Mouse (Mus musculus): ENCODE results near the gene Ncoa1. TPM values are rescaled to one million over a fixed set of nuclear protein-coding genes. Genes with fewer than 3 reads are reported as not detected.

Gene Ncoa1
- polyA plus RNA-seq, 1 experiment: 3.2 TPM

DNA sequence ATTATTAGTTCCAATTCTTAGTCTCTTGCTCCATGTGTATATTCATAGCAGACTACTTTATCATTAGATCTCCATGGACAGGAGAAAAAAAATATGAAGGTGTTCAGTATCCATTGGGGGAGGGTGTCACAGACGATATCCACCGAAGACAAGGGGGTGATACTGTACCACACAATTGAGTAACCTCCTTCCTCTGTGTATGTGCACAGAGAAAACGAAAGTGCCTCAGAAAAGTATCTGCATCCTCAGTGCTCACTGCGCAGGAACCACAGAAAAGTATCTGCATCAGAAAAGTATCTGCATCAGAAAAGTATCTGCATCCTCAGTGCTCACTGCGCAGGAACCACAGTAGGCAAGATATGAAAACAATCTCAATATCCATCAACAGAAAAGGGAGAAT lies 32.0 kb downstream of the Ncoa1 start:
- no peak for TF ChIP-seq GATA1 (IDR thresholded peaks at IDR 0.05; ENCODE audit: low read length)

DNA sequence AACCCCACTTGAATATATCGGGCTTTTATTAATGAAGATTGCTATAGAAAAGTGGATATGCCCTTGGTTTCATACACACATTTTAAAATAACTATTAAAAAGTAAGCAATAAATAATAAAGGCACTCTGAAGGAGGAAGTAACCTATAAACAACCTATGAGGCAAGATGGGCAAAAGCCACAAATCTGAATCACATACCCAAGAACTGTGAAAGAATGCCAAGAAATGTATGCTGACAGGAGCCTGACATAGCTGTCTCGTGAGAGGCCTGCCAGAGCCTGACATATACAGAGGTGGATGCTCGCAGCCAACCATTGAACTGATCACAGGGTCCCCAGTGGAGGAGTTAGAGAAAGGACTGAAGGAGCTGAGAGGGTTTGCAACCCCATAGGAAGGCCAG lies 35.5 kb downstream of the Ncoa1 start:
- no peak for TF ChIP-seq GATA1 (IDR thresholded peaks at IDR 0.05; ENCODE audit: low read length)

DNA sequence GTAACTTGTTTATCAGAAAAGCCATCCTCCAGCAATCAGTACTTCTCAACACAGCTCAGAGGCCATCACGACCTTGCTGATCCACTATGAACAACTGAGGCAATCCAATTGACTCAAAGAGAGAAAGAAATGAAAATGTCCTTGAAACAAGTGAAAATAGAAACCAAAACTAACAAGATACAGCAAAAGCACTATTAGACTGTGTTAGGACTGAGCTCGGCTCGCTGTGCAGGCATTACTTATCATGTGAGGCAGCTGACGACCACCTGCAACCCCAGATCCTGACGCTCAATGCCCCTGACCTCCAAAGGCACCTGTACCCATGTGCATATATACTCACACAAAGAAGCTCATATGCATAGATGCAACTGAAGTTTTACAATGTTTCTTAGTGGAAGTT lies 40.8 kb downstream of the Ncoa1 start:
- no peak for TF ChIP-seq GATA1 (IDR thresholded peaks at IDR 0.05; ENCODE audit: low read length)

DNA sequence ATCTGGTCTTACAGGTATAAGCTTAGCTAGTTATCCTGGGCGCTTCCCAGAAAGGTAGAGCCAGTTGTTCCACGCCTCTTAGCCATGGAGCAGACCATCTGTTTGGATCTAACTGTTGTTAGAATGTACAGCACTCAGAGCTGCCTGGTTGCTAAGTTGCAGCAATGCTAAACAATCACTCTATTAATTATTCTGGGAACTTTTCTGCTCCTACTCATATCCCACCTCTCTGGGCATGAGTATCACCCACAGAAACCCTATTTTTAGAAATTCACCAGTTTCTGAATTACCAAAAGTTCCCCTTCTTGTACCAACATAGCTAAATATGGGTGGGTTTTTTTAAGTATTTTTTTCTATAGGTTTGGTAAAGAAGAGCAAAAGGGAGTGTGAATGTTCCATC lies 43.4 kb downstream of the Ncoa1 start:
- no peak for TF ChIP-seq GATA1 (IDR thresholded peaks at IDR 0.05; ENCODE audit: low read length)

DNA sequence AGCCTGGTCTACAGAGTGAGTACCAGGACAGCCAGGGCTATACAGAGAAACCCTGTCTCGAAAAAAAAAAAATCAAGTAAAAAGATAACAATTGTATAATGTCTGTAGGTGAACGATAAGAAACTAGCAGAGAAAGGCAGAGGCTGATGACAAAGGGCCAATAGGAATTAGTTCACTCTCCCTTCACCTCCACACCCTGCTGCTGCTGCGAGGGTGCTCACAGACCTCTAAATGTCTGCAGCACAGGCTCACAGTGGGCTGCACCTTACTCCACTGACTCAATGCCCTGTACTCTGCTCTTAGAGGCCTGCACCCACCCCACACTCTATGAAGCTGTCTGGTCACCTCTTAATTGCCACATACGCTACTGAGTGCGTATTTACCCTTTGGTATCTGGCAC lies 45.0 kb downstream of the Ncoa1 start:
- TF ChIP-seq GATA1 (IDR thresholded peaks at IDR 0.05; ENCODE audit: low read length): no peak

DNA sequence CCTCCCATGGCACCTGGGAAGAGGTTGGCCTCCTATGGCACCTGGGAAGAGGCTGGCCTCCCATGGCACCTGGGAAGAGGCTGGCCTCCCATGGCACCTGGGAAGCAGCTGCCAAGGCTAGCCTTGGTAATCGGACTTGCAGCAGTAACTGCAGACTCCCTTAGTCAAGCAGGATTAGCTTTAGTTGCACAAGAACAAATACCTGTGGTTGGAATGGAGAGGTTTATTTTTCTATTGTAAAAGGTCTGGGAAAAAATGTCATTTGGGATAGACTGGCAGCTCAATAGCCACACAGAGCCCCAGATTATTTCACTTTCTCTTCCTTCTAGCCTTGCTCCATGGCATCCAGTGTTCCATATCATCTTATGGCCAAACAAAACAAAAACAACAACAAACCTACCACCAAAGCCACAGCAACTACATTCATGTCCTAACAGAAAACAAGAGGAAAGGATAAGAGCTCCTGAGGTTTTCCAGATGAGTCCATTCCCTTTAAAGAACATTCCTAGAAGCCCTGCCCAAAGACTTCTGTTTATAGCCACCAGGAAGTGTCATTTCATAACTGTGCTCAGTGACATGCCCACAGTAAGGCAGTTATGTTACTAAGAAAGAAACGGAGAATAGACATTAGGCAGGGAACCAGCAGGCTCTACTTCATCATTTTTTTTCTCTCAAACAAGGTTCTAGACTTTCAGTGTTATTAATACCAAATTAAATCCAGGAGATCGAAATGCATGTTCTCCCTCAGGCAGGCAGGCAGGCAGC lies 46.7 kb downstream of the Ncoa1 start:
- no peak for TF ChIP-seq GATA1 (IDR thresholded peaks at IDR 0.05; ENCODE audit: low read length)

DNA sequence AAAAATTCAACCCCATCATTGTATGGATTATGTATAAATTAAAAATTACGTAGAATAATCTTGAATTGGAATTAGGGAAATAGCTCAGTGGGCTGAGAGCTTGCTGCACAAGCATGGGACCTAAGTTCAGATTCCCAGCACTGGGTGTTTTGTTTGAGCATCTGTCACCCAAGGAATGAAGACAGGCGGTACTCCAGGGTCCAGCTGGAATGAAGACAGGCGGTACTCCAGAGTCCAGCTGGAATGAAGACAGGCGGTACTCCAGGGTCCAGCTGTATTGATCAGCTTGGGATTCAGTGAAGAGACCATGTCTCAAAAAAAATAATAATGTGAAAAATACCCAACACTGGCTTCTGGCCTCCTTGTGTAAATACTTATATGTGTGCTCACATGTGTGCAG lies 58.2 kb downstream of the Ncoa1 start:
- TF ChIP-seq GATA1 (IDR thresholded peaks at IDR 0.05; ENCODE audit: low read length): no peak

DNA sequence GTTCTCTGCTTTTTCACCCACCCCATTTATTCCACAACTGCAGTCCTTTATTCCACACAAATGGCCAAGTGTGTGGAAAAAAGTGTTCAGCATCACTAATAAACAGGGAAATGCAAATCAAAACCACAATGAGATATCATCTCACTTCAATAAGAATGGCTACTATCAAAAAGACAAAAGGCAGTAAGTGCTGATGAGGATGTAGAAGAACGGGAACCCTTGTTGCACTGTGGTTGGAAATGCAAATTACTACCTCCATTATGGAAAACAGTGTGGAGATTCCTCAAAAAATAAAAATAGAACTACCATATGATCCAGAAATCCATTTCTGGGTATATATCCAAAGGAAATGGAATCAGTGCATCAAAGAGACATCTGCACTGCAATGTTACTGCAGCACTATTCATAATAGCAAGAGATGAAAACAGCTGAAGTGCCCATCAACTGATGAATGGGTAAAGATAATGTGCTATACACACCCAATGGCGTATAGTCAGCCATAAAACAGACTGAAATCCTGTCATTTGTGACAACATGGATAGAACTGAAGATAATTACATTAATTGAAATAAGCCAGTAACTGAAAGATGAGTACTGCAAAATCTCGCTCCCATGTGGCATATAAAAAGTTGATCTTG lies 59.2 kb downstream of the Ncoa1 start:
- TF ChIP-seq GATA1 (IDR thresholded peaks at IDR 0.05; ENCODE audit: low read length): no peak

DNA sequence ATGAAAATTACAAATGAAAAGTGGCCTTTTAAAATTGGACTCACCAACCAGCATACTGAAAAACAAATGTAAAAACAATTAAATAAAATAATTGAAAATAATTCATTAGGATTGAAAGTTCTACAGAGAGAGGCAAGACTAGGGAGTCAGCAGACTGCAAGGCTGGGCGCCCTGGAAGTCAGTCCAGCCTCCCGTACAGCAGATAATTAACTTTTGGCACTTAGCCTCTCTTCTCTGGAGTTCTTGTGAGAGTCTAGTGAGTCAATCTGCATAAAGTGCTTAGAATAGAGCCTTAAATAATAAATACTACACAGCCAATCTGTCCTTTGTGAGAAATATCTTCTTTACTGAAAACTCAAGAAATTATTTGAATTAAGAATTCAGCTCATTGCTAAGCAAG lies 69.9 kb downstream of the Ncoa1 start:
- no peak for TF ChIP-seq GATA1 (IDR thresholded peaks at IDR 0.05; ENCODE audit: low read length)

DNA sequence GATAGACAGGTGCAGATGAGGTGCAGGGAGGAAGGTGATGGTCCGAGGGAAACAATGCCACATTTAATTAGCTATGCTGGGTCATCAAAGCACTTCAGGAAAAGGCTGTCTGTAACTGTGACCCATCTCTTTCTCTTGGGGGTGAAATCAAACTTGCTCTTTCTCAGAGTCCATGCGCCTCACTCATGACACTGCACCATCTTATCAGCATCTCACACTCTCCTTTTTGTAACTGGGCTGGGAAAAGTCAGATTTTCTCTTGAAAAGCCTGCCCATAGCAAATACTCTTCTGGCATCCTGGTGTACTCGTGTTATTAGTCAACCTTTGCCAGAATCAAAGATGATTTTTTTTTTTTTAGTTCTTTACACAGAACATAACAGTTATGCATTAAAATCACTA lies 70.8 kb downstream of the Ncoa1 start:
- TF ChIP-seq GATA1 (IDR thresholded peaks at IDR 0.05; ENCODE audit: low read length): no peak

DNA sequence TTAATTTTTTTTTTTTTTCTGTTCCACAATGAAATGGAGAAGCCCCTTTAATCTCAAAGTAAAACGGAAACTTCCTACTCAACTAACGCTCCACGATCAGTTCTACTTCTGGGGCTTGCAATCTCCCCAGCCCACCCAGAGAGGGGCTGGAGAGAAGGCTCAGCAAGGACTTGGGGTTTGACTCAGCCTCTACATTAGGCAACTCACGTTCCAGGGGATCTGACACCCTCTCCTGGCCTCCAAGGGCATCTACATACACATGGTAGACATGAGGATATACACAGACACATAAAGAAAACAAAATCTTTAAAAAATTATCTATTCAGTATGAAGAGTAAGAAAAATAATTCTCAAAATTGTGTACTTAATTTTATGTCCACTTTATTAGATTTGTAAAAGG lies 73.8 kb downstream of the Ncoa1 start:
- no peak for TF ChIP-seq GATA1 (IDR thresholded peaks at IDR 0.05; ENCODE audit: low read length)

DNA sequence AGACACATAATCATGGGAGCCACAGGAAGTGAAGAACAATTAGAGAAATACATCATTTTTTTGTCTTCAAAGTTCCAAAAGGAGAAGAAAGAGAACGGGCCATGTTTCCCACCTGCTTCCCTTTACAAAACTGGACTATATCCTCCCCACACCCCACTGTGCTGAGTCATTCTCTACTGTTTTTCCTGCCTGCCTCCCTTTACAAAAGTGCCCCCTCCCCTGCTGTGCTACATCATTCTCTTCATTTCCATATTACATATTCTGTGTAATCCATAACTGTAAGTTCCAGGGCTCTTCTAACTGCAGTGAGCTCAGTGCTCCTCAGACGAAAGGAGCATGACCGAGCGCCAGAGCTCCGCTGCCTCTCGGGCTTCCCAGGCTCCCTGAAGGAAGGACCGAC lies 80.8 kb downstream of the Ncoa1 start:
- no peak for TF ChIP-seq GATA1 (IDR thresholded peaks at IDR 0.05; ENCODE audit: low read length)

DNA sequence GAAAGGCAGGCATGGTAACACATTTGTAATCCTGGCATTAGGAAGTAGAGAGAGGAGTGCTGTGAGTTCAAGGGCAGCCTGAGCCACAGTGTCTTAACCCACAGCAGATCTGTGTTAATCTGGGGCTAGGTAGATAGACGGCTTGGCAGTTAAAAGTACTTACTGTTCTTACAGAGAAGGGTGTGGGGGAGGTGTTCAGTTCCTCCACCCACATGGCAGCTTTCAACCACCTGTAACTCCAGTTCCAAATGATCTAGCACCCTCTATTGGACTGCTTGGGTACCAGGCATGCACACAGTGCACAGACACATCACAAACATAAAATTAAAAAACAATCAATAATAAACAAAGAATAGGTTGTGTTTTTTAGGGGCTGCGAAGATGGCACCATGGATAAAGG lies 84.4 kb downstream of the Ncoa1 start:
- no peak for TF ChIP-seq GATA1 (IDR thresholded peaks at IDR 0.05; ENCODE audit: low read length)

DNA sequence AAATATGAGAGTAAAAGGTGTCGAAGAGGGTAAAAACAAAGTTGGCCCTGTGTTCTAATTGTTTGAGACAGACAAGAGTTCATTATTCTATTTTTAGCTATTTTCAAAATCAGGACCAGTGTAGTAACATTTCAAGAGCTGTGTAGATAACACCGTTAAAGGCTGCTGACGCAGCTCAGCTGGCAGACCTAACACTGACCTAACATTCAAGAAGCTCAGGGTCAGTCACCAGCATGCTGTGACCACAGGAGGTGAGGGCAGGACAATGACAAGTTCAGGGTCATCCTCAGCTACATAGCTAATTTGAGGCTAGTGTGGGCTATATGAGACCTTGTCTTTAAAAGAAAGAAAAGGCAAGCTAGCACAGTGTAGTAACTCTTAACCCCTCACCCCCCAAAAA lies 84.9 kb downstream of the Ncoa1 start:
- TF ChIP-seq GATA1 (IDR thresholded peaks at IDR 0.05; ENCODE audit: low read length): no peak

DNA sequence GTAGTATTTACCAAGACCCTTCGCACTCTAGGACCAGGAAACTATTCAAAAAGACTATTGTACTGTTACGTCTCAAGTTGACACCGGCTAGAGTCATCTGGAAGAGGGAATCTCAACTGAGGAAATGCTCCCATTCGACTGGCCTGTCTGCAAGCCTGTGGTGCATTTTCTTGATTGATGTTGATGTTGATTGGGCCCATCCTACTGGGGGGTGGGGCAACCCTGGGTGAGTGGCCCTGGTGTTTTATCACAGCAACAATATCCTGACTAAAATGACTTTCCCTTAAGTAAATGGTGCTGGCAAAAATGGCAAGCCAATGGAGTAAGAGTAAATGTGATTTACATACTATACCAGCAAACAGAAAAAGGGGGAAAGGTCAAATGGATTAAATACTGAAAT lies 85.7 kb downstream of the Ncoa1 start:
- no peak for TF ChIP-seq GATA1 (IDR thresholded peaks at IDR 0.05; ENCODE audit: low read length)

DNA sequence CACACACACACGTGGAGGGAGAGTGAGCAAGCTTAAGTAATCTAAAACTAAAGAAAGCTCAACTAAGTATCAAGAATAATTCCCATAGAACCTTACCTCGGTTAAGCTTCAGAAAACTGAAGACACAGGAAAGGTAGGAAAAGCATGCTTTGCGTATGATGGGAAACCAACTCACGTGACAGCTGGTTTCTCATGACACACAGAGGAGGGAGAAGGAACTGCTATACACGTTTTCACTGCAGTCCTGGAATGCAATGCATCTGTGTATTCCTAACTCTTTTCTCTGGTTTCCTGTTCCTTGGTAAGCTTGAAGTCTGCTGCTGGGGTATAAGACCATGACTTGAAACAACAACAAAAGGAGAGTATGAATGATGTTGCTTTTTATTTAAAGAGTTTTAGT lies 86.3 kb downstream of the Ncoa1 start:
- no peak for TF ChIP-seq GATA1 (IDR thresholded peaks at IDR 0.05; ENCODE audit: low read length)

DNA sequence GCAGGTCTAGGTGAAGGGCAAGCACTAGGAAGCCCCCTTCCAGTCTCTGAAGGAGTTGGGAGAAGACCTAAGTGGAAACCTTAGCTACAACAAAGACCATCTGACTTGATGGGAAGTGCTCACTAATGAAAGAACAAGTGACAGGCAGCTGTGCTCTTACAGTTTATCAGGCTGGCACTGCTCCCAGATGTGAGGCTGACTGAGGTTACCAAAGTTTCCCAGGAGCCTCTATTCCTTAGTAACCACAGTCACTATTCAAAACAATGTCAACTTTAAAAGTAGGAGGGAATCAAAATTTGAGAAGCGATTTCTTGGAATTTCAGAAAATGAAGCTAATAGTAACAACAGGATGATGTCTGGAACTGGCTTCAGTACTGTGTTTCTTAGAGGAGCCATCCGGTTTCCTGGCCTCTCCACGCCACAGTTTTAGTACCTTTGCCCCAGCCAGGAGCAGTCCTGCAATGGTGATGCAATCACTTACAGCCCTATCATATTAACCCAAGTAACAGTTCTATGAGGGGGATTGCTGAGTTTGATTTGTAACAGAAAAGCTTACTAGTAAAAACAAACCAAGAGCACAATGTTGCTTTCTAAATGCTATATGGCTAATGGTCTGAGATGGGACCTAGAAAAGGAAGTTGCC lies 90.8 kb downstream of the Ncoa1 start:
- no peak for TF ChIP-seq GATA1 (IDR thresholded peaks at IDR 0.05; ENCODE audit: low read length)
